Mouse (Mus musculus) heart, adult 2 months (tissue): ENCODE measurements around the gene Itga1.

Experiments used
- CTCF ChIP-seq: fragments of 200-600 bp; IDR thresholded peaks from 2 replicates; pipeline ENCODE4 v1.8.1; 2022; ENCODE audit warnings: antibody characterized with exemption, mild to moderate bottlenecking, moderate library complexity
- POLR2A ChIP-seq: fragments of 200-500 bp; IDR thresholded peaks from 2 replicates; pipeline ENCODE4 v1.6.1; 2011; ENCODE audit warnings: mild to moderate bottlenecking, low read depth, low read length, control low read depth; ENCODE audit not compliant: insufficient read depth

DNA sequence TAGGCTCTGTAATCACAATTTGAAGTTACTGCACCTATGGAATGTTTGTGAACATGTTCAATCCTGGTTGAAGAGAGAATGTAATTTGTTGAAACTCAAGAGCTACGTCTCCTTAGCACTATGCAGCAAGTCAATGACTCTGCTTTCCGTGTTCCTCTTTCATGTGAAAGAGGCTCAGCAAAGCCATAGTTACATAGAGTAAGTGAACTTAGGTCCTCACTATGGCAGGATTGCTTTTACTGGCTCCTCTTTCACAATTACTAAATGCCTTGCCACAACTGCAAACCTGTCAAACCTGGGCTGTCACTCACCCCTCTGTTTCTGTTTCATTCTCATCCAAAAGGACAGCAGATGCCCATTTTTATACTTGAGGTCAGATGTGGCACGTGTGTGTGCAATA, 40.3 kb upstream of the Itga1 start:
- TF ChIP-seq CTCF (no peak), POLR2A (no peak)
